Mouse (Mus musculus): ENCODE results near the gene Fbxo44. TPM values are rescaled to one million over a fixed set of nuclear protein-coding genes. Genes with fewer than 3 reads are reported as not detected.
"Not testable (repeated sequence)": the region's sequence is repeated elsewhere in the genome, so short reads cannot be mapped to it uniquely, and the experiment has no call there.

Gene Fbxo44
- polyA plus RNA-seq, 1 experiment = 20.6 TPM

DNA sequence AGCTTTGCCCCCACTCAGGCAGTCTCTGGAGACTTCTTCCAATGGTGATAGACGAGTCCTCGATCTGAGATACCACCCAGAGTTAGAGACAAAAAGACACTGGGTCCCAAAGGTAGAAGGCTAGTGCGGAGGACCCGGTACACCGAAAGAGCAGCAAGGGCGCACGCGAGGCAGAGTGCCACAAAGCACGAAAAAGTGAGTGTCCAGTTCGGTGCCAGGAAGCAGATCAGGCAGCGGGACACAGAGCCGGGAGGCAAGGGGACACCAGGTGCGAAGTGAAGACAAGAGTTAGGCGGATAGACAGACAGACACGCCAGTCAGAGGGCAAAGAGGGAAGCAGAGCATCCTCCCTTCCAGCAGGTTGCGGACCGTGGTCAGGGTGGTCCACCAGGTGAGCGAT is 30.1 kb downstream of the Fbxo44 start, which contains the start of gene Mad2l2:
Gene Mad2l2, plus strand, starts transcription at position 252 of the 400 bp plus-strand sequence.
- no peak for DNase-seq (ENCODE audit: low read depth)

DNA sequence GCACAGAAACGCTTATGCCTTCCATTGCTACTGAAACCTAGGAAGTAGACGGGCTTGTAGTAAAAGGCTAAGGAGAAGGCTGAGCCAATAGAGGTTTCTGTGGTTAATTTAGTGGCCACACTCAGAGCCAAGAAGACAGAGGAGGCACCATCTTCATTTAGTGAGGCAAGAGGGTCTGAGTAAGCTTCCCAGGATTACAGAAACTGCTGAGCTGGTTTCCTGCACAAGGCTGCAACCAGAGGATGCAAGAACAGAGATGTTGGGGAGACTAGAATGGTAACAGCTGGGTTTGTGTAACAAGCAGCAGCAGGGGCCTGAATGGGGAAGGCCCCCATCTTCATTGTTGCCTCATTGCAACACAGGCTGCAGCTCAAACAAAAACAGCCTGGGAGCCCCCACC is 31.6 kb downstream of the Fbxo44 start:
- DNase-seq (ENCODE audit: low read depth) = no peak

- no peak for DNase-seq (ENCODE audit: low read depth)
These were observed 32.0 kb downstream of the Fbxo44 start for GRCm38 (mm10) chr4:148128241-148128640.

DNA sequence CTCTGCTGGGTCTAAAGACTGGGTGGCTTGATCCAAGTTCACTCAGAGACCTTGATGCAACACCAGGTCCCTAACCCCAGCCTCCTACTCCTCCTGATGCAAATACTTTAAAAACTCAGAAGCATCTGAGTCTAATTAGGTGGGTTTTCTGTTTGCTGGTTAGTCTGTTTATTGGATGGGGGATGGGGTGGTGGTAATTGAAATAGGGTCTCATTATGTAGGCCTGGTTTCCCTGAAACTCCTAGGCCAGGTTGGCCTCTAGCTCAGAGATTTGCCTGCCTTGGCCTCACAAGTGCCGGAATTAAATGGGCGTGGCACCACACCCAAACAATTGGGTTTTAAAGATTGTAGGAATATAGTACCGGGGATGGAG is 37.6 kb downstream of the Fbxo44 start:
- DNase-seq (ENCODE audit: low read depth) = no peak

DNA sequence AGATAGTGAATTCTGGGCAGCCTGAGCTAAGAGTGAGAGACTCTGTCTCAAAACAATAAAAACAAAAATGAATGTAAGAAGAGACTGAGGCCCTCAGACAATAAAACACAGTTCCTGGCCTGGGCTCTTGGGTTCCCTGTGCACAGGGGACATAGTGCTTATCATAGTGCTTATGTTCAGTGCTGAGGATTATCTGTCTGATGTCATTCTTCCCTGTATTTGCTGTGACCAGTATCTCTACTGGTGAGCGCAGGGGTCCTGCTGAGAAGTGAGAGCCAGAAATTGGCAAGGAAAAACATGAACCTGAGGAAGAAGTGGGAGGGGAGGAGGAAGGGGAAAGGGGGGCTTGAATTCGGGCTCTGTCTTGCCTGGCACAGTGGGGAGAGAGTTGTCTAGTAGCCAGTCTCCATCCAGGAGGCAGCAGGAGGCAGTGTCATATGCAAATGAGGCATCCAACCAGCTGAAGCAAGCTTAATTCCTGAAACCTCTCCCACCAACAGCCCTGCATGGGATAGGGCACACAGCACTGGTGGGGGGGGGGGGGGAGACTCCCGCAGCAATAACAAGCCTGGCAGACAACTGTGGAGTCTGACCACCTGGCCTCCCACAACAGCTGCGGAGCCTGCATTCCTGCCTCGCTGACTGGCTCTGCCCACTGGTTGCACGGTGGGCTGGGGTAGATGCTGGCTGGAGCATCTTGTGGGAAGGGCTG is 38.1 kb downstream of the Fbxo44 start:
- DNase-seq (ENCODE audit: low read depth) = no peak

- no peak for DNase-seq (ENCODE audit: low read depth)
These were observed 38.9 kb downstream of the Fbxo44 start for GRCm38 (mm10) chr4:148121362-148121761.

DNA sequence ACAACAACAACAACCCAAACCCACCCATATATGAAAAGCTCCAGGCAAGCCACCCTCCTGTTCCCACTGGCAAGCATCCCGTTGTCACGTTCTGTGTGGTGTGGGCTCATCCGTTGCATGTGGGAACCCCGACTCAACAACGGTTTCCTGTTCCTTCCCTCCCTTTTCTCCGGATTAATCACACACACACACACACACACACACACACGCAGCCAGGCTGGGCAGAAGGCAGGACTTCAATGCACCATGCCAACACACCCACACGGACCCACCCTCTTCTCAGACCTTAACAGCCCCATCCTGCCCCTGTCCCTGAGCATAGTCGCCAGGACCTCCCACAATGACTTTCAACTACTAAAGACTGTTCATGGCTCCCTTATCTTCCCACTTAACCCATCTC is 39.7 kb downstream of the Fbxo44 start:
- no peak for DNase-seq (ENCODE audit: low read depth)

GRCm38 (mm10) chr4:148119578-148119977 is 40.7 kb downstream of the Fbxo44 start:
- DNase-seq (ENCODE audit: low read depth) = not testable (repeated sequence)

GRCm38 (mm10) chr4:148117392-148117791 is 42.9 kb downstream of the Fbxo44 start:
- DNase-seq (ENCODE audit: low read depth) = no peak

DNA sequence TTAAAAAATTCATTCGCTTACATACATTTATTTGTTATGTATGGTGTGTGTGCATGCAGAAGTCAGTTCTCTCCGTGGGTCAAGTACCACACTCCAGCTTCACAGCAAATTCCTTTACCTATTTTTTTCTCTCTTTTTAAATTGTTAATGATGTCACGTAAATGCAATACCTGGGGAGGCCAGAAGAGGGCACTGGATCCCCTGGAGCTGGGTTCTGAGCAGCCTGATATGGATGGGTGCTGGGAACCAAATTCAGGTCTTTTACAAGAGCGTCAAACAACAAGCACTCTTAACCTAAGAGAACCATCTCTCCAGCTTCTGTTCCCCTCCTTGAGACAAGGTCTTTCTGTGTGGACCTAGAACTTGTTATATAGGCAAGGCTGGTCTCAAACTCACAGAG is 43.6 kb downstream of the Fbxo44 start:
- DNase-seq (ENCODE audit: low read depth) = no peak

DNA sequence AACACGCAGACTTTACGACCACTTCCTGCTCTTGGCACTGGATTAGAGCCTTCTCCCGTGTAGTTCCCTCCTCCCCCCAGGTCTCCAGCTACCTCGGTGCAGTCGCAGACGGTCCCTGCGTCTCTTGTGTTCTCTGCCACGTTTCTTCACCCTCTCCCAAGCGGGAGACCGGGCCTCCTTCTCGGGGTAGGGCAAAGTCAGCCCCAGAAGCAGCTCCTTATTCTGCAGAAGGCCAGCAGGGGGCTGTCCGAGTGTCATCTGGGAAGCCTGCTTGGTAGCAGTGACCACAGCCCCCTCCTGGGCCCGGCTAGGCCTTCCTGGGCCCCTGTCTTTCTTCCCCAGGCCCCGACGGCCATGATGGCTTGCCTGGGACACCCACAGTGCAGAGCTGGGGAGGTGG is 44.8 kb downstream of the Fbxo44 start:
- no peak for DNase-seq (ENCODE audit: low read depth)

GRCm38 (mm10) chr4:148114758-148115391 is 45.4 kb downstream of the Fbxo44 start:
- DNase-seq (ENCODE audit: low read depth) = no peak

GRCm38 (mm10) chr4:148112519-148112918 is 47.8 kb downstream of the Fbxo44 start:
- no peak for DNase-seq (ENCODE audit: low read depth)

- no peak for DNase-seq (ENCODE audit: low read depth)
These were observed 51.1 kb downstream of the Fbxo44 start for GRCm38 (mm10) chr4:148109215-148109614.

DNA sequence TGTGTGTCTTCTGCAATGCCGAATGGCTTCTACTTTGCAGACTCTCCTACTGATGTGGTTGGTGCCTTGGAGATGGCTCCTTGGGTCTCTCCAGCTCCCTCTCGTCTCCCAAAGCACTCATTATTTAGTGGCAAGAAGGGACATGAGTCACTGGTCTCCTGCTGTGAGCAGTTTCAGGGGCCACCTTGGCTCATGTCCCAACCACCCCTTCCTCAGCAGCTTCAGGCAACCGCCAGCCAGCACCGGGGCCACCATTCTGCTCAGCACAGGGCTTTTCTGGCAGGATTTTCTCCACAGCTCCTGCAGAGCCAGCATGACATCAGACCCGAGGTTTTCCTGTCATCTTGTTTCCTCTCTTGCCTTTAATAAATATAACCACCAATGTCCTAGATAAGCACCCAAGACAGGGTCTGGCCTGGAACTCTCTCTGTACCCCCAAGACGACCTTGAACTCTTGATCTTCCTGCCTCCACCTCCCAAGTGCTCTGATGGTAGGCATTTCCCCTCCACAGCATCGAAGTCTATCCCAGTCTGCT is 51.6 kb downstream of the Fbxo44 start:
- DNase-seq (ENCODE audit: low read depth) = no peak

- DNase-seq (ENCODE audit: low read depth) = no peak
These were observed 52.5 kb downstream of the Fbxo44 start for GRCm38 (mm10) chr4:148107621-148108291.

GRCm38 (mm10) chr4:148104146-148104545 is 56.1 kb downstream of the Fbxo44 start:
- no peak for DNase-seq (ENCODE audit: low read depth)

Other genes starting within 250 kb of the Fbxo44 start
- 58.3 and 67.4 TPM in 2 replicates for gene Plod1, start 223.7 kb downstream of the Fbxo44 start, polyA plus RNA-seq (2012; rRNA removed)
- 67.2 and 67.7 TPM in 2 replicates for gene 2510039O18Rik, start 219.6 kb downstream of the Fbxo44 start, polyA plus RNA-seq (2012; rRNA removed)
- not detected in 2 replicates for gene Nppb, start 174.7 kb downstream of the Fbxo44 start, polyA plus RNA-seq (2012; rRNA removed)
- not detected in 2 replicates for gene Nppa, start 159.8 kb downstream of the Fbxo44 start, polyA plus RNA-seq (2012; rRNA removed)
- gene Clcn6, start 121.7 kb downstream of the Fbxo44 start, polyA plus RNA-seq (2012; rRNA removed) = 12.4 and 17.8 TPM in 2 replicates
- gene Mthfr, start 121.4 kb downstream of the Fbxo44 start, polyA plus RNA-seq (2012; rRNA removed) = 43.2 and 48.2 TPM in 2 replicates
- gene Agtrap, start 72.5 kb downstream of the Fbxo44 start, polyA plus RNA-seq (2012; rRNA removed) = 29.4 and 30.3 TPM in 2 replicates
- gene Mad2l2, start 30.1 kb downstream of the Fbxo44 start, polyA plus RNA-seq (2012; rRNA removed) = 34.8 and 38.1 TPM in 2 replicates
- gene Draxin, start 29.8 kb downstream of the Fbxo44 start, polyA plus RNA-seq (2012; rRNA removed) = 0.04 and 0.09 TPM in 2 replicates
- gene Fbxo6, start 8.3 kb downstream of the Fbxo44 start, polyA plus RNA-seq (2012; rRNA removed) = 68.1 and 72.5 TPM in 2 replicates
- 0.95 and 0.97 TPM in 2 replicates for gene Fbxo2, start 139 bp upstream of the Fbxo44 start, polyA plus RNA-seq (2012; rRNA removed)
- 0.06 and 0.15 TPM in 2 replicates for gene Disp3, start 127.5 kb upstream of the Fbxo44 start, polyA plus RNA-seq (2012; rRNA removed)

All from gonadal fat pad, adult 2 months (tissue).